ENCODE assay signal across 7 mouse cellular contexts in genomic region chr13:29780713-29781112, GRCm38 (mm10).
DNase-seq lines count a peak whose midpoint lies in the region; ATAC-seq and TF ChIP-seq lines count a peak whose summit lies in the region.

No protein-coding gene starts in this region.

- no peak overlapping the region for H3K27ac ChIP-seq in intestine, postnatal 0 days (ENCODE audit: low read depth, low read length)

- no peak overlapping the region for H3K4me2 ChIP-seq in intestine, postnatal 0 days (replicated peaks; ENCODE audit: low read depth)

- H3K9ac ChIP-seq in intestine, postnatal 0 days (ENCODE audit: low read depth, low read length): no peak overlapping the region

- no peak overlapping the region for H3K4me3 ChIP-seq in intestine, postnatal 0 days (ENCODE audit: low read depth, low read length)

- H3K27me3 ChIP-seq in intestine, postnatal 0 days (replicated peaks; ENCODE audit: control insufficient read depth, insufficient read depth, low read length): no peaks in the 10 kb centered on the region

- H3K4me1 ChIP-seq in intestine, postnatal 0 days (replicated peaks; ENCODE audit: control insufficient read depth, insufficient read depth, low read length): 0 out of 2 replicates have a peak, but pooled peaks cover 2% of the 10 kb centered on the region

- no peak for TF ChIP-seq CTCF in intestine, postnatal 0 days (IDR thresholded peaks at IDR 0.05; ENCODE audit: low read depth)

- peak; percentile 60; the same call in 1 of the 2 replicates for ATAC-seq in intestine, postnatal 0 days

- no peaks in the 10 kb centered on the region for H3K9me3 ChIP-seq in intestine, postnatal 0 days (ENCODE audit: control insufficient read depth)

- DNase-seq in Muller cell, postnatal 12 days (ENCODE audit: inconsistent ontology term): peak; percentile 32
- peak; percentile 27 to 55 for DNase-seq in adrenal gland, postnatal 36 days
- DNase-seq in lung, postnatal 4 days: peak; percentile 62 to 80
- no peak for DNase-seq in layer of hippocampus, postnatal 10 days (ENCODE audit: low spot score in 2 of 2)
- no peak for DNase-seq in layer of hippocampus, adult 18-20 months (ENCODE audit: low spot score in 2 of 2)
- no peak for DNase-seq in frontal cortex, postnatal 25 days (ENCODE audit: low spot score in 2 of 2)

- no peaks in the 10 kb centered on the region for H3K36me3 ChIP-seq in intestine, postnatal 0 days (ENCODE audit: control insufficient read depth, insufficient read depth)

- WGBS in intestine, postnatal 0 days: 20% methylated on average over 6 of the region's 6 CpGs

Comparison
In these comparisons a context has a peak if more than half of its experiments do, and no peak if none do; other contexts are left out.
1. DNase-seq: peak in Muller cell, postnatal 12 days (single experiment), adrenal gland, postnatal 36 days (2 of 2) and lung, postnatal 4 days (2 of 2); none in layer of hippocampus, postnatal 10 days (0 of 2), layer of hippocampus, adult 18-20 months (0 of 2) and frontal cortex, postnatal 25 days (0 of 2).